Mouse (Mus musculus): ENCODE results near the gene Slc25a12. TPM values are rescaled to one million over a fixed set of nuclear protein-coding genes. Genes with fewer than 3 reads are reported as not detected.

The Slc25a12 gene
- polyA plus RNA-seq, 1 experiment, result 52.2 TPM

DNA sequence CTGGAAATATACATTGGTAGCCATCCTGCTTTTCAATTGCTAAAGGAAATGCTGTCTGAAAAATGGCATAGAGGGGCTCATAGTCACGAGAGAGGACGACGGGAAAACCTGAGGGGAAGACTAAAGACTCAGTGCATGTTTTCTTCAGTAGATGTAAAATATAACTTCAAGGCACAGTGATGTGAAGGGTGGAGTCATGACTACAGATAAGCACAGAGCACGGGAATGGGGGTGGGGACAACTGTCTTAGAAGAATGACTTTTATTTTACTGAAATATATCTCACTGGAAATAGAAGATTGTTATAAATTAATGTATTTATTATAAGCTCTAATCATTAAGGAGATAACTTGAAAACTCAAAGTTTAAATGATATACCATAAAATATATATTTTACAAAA, 97.5 kb downstream of the Slc25a12 start:
- no peak for DNase-seq
- Histone ChIP-seq H3K4me3 (ENCODE audit: control insufficient read depth, insufficient read depth, low read length) (no peak overlapping the region), H3K4me1 (replicated peaks; ENCODE audit: control insufficient read depth, insufficient read depth, low read length) (no peaks in the 10 kb centered on the region), H3K36me3 (ENCODE audit: control insufficient read depth, insufficient read depth, low read length) (peaks cover 13% of the 10 kb centered on the region), H3K27ac (ENCODE audit: control insufficient read depth, insufficient read depth, low read length) (no peak overlapping the region), H3K27me3 (ENCODE audit: control insufficient read depth, insufficient read depth, low read length) (no peaks in the 10 kb centered on the region)
- TF ChIP-seq CTCF (IDR thresholded peaks at IDR 0.05; ENCODE audit: borderline replicate concordance, control insufficient read depth, extremely low read depth, insufficient read depth, low read length, poor library complexity) (no peak), POLR2A (IDR thresholded peaks at IDR 0.05; ENCODE audit: control insufficient read depth, extremely low read depth, insufficient read depth, low read length, poor library complexity) (no peak)
- WGBS, result 78% methylated on average over 4 of the region's 4 CpGs

DNA sequence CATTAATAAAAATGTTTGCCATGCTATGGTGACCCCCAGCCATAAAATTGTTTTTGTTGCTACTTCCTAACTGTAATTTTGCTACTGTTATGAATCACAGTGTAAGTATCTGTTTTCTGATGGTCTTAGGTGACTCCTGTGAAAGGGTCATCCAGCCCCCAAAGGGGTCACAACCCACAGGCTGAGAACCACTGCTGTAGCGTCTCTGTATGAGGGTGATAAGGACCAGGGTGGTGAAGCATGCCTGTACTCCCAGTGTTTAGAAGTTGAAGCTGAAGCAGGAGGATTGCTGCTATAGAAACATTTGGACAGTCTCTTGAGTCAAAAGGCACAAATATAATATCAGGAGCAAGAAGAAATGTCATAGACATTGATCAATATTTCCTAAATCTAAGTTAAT, 98.2 kb downstream of the Slc25a12 start:
- H3K27ac ChIP-seq (ENCODE audit: control insufficient read depth, insufficient read depth, low read length), result no peak overlapping the region
- peaks cover 9% of the 10 kb centered on the region for H3K36me3 ChIP-seq (ENCODE audit: control insufficient read depth, insufficient read depth, low read length)
- no peak for DNase-seq
- no peak overlapping the region for H3K4me3 ChIP-seq (ENCODE audit: control insufficient read depth, insufficient read depth, low read length)
- no peaks in the 10 kb centered on the region for H3K27me3 ChIP-seq (ENCODE audit: control insufficient read depth, insufficient read depth, low read length)
- no peaks in the 10 kb centered on the region for H3K4me1 ChIP-seq (replicated peaks; ENCODE audit: control insufficient read depth, insufficient read depth, low read length)
- WGBS, result 96% methylated on average over 1 of the region's 1 CpGs
- TF ChIP-seq POLR2A (IDR thresholded peaks at IDR 0.05; ENCODE audit: control insufficient read depth, extremely low read depth, insufficient read depth, low read length, poor library complexity) (no peak), CTCF (IDR thresholded peaks at IDR 0.05; ENCODE audit: borderline replicate concordance, control insufficient read depth, extremely low read depth, insufficient read depth, low read length, poor library complexity) (no peak)

DNA sequence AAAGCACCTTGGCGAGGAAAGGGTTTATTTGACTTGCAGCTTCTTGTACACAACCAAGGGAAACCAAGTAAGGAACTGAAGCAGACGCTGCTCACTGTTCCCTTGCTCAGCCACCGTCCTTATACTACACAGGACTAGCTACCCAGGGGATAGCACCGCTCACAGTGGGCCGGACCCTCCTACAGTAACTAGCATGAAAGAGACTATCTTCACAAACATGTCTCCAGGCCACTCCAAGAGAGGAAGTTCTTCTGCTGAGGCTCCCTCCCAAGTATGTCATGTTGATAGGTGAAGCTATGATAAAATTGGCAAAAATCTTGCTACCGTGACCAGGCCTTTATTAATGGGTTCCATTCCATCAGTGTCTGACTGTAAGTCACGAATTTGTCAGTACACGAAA, 98.9 kb downstream of the Slc25a12 start:
- WGBS, result 95% methylated on average over 8 of the region's 8 CpGs
- no peaks in the 10 kb centered on the region for H3K4me1 ChIP-seq (replicated peaks; ENCODE audit: control insufficient read depth, insufficient read depth, low read length)
- H3K4me3 ChIP-seq (ENCODE audit: control insufficient read depth, insufficient read depth, low read length), result no peak overlapping the region
- TF ChIP-seq CTCF (IDR thresholded peaks at IDR 0.05; ENCODE audit: borderline replicate concordance, control insufficient read depth, extremely low read depth, insufficient read depth, low read length, poor library complexity) (no peak), POLR2A (IDR thresholded peaks at IDR 0.05; ENCODE audit: control insufficient read depth, extremely low read depth, insufficient read depth, low read length, poor library complexity) (no peak)
- no peak for DNase-seq
- no peaks in the 10 kb centered on the region for H3K27me3 ChIP-seq (ENCODE audit: control insufficient read depth, insufficient read depth, low read length)
- peaks cover 9% of the 10 kb centered on the region for H3K36me3 ChIP-seq (ENCODE audit: control insufficient read depth, insufficient read depth, low read length)
- no peak overlapping the region for H3K27ac ChIP-seq (ENCODE audit: control insufficient read depth, insufficient read depth, low read length)

DNA sequence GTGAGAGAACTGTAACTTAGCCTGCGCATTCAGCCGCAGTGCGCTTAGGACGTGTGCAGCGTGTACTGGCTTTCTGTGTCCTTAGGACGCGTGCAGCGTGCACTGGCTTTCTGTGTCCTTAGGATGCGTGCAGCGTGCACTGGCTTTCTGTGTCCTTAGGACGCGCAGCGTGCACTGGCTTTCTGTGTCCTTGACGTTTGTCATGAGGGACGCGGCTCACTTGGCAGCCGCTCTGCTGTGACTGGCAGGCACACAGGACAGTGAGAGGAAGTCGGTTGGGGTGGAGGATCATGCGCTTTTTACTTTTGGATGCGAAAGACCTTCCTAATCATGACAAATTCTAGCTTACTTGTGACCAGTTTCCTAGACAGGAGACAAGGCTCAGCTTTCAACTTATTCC, 103.0 kb downstream of the Slc25a12 start:
- WGBS, result 97% methylated on average over 20 of the region's 20 CpGs
- TF ChIP-seq CTCF (IDR thresholded peaks at IDR 0.05; ENCODE audit: borderline replicate concordance, control insufficient read depth, extremely low read depth, insufficient read depth, low read length, poor library complexity) (no peak), POLR2A (IDR thresholded peaks at IDR 0.05; ENCODE audit: control insufficient read depth, extremely low read depth, insufficient read depth, low read length, poor library complexity) (no peak)
- Histone ChIP-seq H3K36me3 (ENCODE audit: control insufficient read depth, insufficient read depth, low read length) (peaks cover 33% of the 10 kb centered on the region), H3K4me3 (ENCODE audit: control insufficient read depth, insufficient read depth, low read length) (no peak overlapping the region), H3K4me1 (replicated peaks; ENCODE audit: control insufficient read depth, insufficient read depth, low read length) (no peaks in the 10 kb centered on the region), H3K27ac (ENCODE audit: control insufficient read depth, insufficient read depth, low read length) (no peak overlapping the region), H3K27me3 (ENCODE audit: control insufficient read depth, insufficient read depth, low read length) (no peaks in the 10 kb centered on the region)
- DNase-seq, result no peak

DNA sequence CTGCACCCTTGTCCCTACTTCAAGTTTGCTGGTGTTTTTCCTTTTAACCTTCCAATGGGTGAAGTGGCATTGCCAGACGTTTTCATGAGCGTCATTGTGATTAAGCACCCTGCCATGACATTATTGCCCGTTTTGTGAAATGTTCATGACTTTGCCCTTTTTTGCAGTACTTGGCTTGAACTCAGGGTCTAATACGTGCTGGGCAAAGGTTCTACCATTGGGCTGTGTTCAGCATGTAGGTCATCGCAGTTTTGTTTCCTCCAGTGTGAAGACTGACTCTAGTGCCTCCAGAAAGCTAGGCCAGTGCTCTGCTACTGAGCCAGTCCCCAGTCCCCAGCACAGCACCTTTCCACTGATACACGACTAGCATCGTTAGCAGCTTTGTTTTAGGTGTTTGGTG, 111.0 kb downstream of the Slc25a12 start:
- H3K27me3 ChIP-seq (ENCODE audit: control insufficient read depth, insufficient read depth, low read length), result no peaks in the 10 kb centered on the region
- DNase-seq, result no peak
- peaks cover 61% of the 10 kb centered on the region for H3K36me3 ChIP-seq (ENCODE audit: control insufficient read depth, insufficient read depth, low read length)
- no peaks in the 10 kb centered on the region for H3K4me1 ChIP-seq (replicated peaks; ENCODE audit: control insufficient read depth, insufficient read depth, low read length)
- no peak overlapping the region for H3K4me3 ChIP-seq (ENCODE audit: control insufficient read depth, insufficient read depth, low read length)
- 99% methylated on average over 7 of the region's 7 CpGs for WGBS
- TF ChIP-seq CTCF (IDR thresholded peaks at IDR 0.05; ENCODE audit: borderline replicate concordance, control insufficient read depth, extremely low read depth, insufficient read depth, low read length, poor library complexity) (no peak), POLR2A (IDR thresholded peaks at IDR 0.05; ENCODE audit: control insufficient read depth, extremely low read depth, insufficient read depth, low read length, poor library complexity) (no peak)
- H3K27ac ChIP-seq (ENCODE audit: control insufficient read depth, insufficient read depth, low read length), result no peak overlapping the region

DNA sequence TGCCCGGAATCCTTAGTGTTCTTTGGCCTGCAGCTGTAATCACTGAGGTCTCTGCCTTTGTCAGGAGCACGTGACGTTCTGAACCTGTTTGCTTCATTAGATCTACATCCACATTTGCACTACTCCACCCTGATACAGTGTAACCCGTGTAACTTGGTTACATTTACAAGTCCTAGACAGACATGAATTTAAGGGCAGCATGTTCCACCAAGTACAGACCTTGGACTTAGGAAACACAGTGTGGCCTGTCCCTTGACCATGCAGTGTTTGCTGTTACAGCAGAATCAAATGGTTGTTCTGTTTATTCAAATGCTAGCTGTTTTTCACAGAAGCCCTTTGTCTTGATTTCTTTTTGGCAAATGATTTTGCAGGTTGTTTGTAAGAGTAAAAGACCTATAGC, 112.7 kb downstream of the Slc25a12 start:
- DNase-seq, result no peak
- Histone ChIP-seq H3K4me3 (ENCODE audit: control insufficient read depth, insufficient read depth, low read length) (no peak overlapping the region), H3K36me3 (ENCODE audit: control insufficient read depth, insufficient read depth, low read length) (peaks cover 66% of the 10 kb centered on the region), H3K4me1 (replicated peaks; ENCODE audit: control insufficient read depth, insufficient read depth, low read length) (no peaks in the 10 kb centered on the region), H3K27me3 (ENCODE audit: control insufficient read depth, insufficient read depth, low read length) (no peaks in the 10 kb centered on the region), H3K27ac (ENCODE audit: control insufficient read depth, insufficient read depth, low read length) (no peak overlapping the region)
- no peak for TF ChIP-seq POLR2A (IDR thresholded peaks at IDR 0.05; ENCODE audit: control insufficient read depth, extremely low read depth, insufficient read depth, low read length, poor library complexity)
- TF ChIP-seq CTCF (IDR thresholded peaks at IDR 0.05; ENCODE audit: borderline replicate concordance, control insufficient read depth, extremely low read depth, insufficient read depth, low read length, poor library complexity), result no peak
- WGBS, result 92% methylated on average over 4 of the region's 4 CpGs

DNA sequence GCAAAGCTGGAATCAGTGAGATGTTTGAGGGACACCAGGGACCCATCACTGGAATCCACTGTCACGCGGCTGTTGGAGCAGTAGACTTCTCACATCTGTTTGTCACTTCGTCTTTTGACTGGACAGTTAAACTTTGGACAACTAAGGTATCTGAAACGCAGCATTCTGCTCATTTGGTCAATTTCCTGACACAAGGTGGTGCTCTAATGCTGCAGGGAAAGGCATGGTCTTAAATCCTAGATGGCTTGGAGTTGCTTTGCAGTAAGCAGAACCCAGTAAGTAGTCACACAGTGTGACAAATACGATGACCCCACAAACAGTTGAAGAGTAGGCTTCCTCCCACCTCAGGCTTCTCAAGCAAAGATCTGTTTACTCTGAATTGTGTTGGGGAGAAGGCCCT, 116.7 kb downstream of the Slc25a12 start:
- TF ChIP-seq POLR2A (IDR thresholded peaks at IDR 0.05; ENCODE audit: control insufficient read depth, extremely low read depth, insufficient read depth, low read length, poor library complexity) (no peak), CTCF (IDR thresholded peaks at IDR 0.05; ENCODE audit: borderline replicate concordance, control insufficient read depth, extremely low read depth, insufficient read depth, low read length, poor library complexity) (no peak)
- Histone ChIP-seq H3K27me3 (ENCODE audit: control insufficient read depth, insufficient read depth, low read length) (no peaks in the 10 kb centered on the region), H3K4me1 (replicated peaks; ENCODE audit: control insufficient read depth, insufficient read depth, low read length) (no peaks in the 10 kb centered on the region), H3K27ac (ENCODE audit: control insufficient read depth, insufficient read depth, low read length) (no peak overlapping the region), H3K4me3 (ENCODE audit: control insufficient read depth, insufficient read depth, low read length) (no peak overlapping the region), H3K36me3 (ENCODE audit: control insufficient read depth, insufficient read depth, low read length) (peaks cover 61% of the 10 kb centered on the region)
- DNase-seq, result no peak
- WGBS, result 92% methylated on average over 5 of the region's 5 CpGs

All from thymus, adult 2 months (tissue).